Mouse (Mus musculus) ES-Bruce4 (cell line): ENCODE measurements around the gene 4930432K21Rik.

Experiments used
- CTCF ChIP-seq: IDR thresholded peaks from one replicate; pipeline ENCODE4 v1.8.1; 2011; ENCODE audit warnings: low read depth, low read length
- EP300 ChIP-seq: IDR thresholded peaks from 2 replicates; pipeline ENCODE4 v1.6.1; 2011; ENCODE audit warnings: low read depth, low read length; ENCODE audit not compliant: insufficient read depth
- POLR2A ChIP-seq: IDR thresholded peaks from one replicate; pipeline ENCODE4 v1.8.1; 2011; ENCODE audit warnings: low read length; ENCODE audit not compliant: insufficient read depth

DNA sequence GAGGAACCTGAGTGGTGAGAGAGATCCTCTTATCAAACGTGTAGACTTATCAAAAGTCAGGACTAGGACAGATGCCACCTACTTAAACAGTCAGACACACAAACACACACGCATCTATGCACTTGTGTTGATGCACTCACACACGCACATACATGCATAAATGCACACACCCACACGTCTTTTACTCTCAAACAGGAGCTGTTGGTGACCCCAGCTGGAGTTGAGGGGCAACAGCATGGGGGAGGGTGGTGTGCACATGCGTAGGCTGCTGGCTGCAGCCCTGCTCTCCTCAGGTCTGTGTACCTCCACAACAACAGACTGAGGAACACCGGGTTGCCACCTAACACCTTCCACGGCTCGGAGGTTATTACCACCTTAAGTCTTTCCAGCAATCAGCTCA lies 19.5 kb upstream of the 4930432K21Rik start:
- TF ChIP-seq CTCF (no peak), EP300 (no peak), POLR2A (no peak)
